Mouse (Mus musculus) myocyte (in vitro differentiated cells): Measurements from ENCODE around the gene Pagr1b. TPM values are rescaled to one million over a fixed set of nuclear protein-coding genes. Genes with fewer than 3 reads are reported as not detected.
A peak's percentile ranks its signal among the peaks of the same experiment; 100 is the strongest.

Source experiments
- H3K27me3 ChIP-seq: one replicate; pipeline ENCODE4 v1.6.1; 2011; ENCODE audit not compliant: control insufficient read depth, insufficient read depth, insufficient read length
- H3K36me3 ChIP-seq: one replicate; pipeline ENCODE4 v1.6.1; 2011; ENCODE audit not compliant: control insufficient read depth, insufficient read depth
- H3K4me2 ChIP-seq: one replicate; pipeline ENCODE4 v1.6.1; 2011; ENCODE audit warnings: low read depth, control low read depth
- H3K4me3 ChIP-seq: one replicate; pipeline ENCODE4 v1.5.1; 2011; ENCODE audit warnings: mild to moderate bottlenecking, control low read depth, moderate library complexity
- H3K79me2 ChIP-seq: one replicate; pipeline ENCODE4 v1.6.1; 2011; ENCODE audit not compliant: control insufficient read depth, insufficient read depth
- H3ac ChIP-seq: one replicate; pipeline ENCODE4 v1.6.1; 2011; ENCODE audit not compliant: control insufficient read depth, insufficient read length
- CEBPB ChIP-seq: IDR thresholded peaks from 2 replicates; pipeline ENCODE4 v1.6.1; 2011; ENCODE audit warnings: mild to moderate bottlenecking, moderate library complexity; ENCODE audit not compliant: poor library complexity, insufficient read depth, severe bottlenecking
- E2F4 ChIP-seq: IDR thresholded peaks from one replicate; pipeline ENCODE4 v1.6.1; 2011; ENCODE audit warnings: mild to moderate bottlenecking, control low read depth, moderate library complexity; ENCODE audit not compliant: insufficient read depth
- MAX ChIP-seq: IDR thresholded peaks from one replicate; pipeline ENCODE4 v1.6.1; 2011; ENCODE audit warnings: low read depth, mild to moderate bottlenecking, control low read depth
- MYOD1 ChIP-seq, 3 experiments: IDR thresholded peaks; one replicate each; pipeline ENCODE4 v1.6.1; 2011; ENCODE audit warnings: control low read depth in 2 of 3, low read depth in 2 of 3, mild to moderate bottlenecking in 2 of 3, moderate library complexity in 1 of 3; ENCODE audit not compliant: insufficient read length in 2 of 3, control insufficient read depth in 1 of 3
- MYOG ChIP-seq, 3 experiments: IDR thresholded peaks; one replicate each; pipeline ENCODE4 v1.6.1; 2011; ENCODE audit warnings: control low read depth in 2 of 3, low read depth in 2 of 3, mild to moderate bottlenecking in 2 of 3; ENCODE audit not compliant: insufficient read length in 2 of 3, control insufficient read depth in 1 of 3, insufficient read depth in 1 of 3
- POLR2A ChIP-seq: IDR thresholded peaks from one replicate; pipeline ENCODE4 v1.6.1; 2011; ENCODE audit warnings: low read depth, mild to moderate bottlenecking, control low read depth, moderate library complexity; ENCODE audit not compliant: insufficient read length
- POLR2AphosphoS2 ChIP-seq: IDR thresholded peaks from one replicate; pipeline ENCODE4 v1.6.1; 2011; ENCODE audit warnings: low read depth, control low read depth; ENCODE audit not compliant: insufficient read length
- REST ChIP-seq: IDR thresholded peaks from one replicate; pipeline ENCODE4 v1.6.1; 2011; ENCODE audit warnings: mild to moderate bottlenecking, control low read depth, moderate library complexity; ENCODE audit not compliant: insufficient read depth, insufficient read length
- SRF ChIP-seq: IDR thresholded peaks from one replicate; pipeline ENCODE4 v1.6.1; 2011; ENCODE audit warnings: low read depth; ENCODE audit not compliant: control insufficient read depth, insufficient read length
- TCF12 ChIP-seq: IDR thresholded peaks from one replicate; pipeline ENCODE4 v1.6.1; 2011; ENCODE audit warnings: mild to moderate bottlenecking, control low read depth; ENCODE audit not compliant: poor library complexity, insufficient read depth, severe bottlenecking
- TCF3 ChIP-seq: IDR thresholded peaks from one replicate; pipeline ENCODE4 v1.6.1; 2011; ENCODE audit warnings: low read depth, control low read depth; ENCODE audit not compliant: insufficient read length
- USF1 ChIP-seq: IDR thresholded peaks from one replicate; pipeline ENCODE4 v1.6.1; 2011; ENCODE audit warnings: low read depth, mild to moderate bottlenecking, control low read depth, moderate library complexity
- polyA plus RNA-seq: library from polyadenylated mRNA; unstranded; fragments of >200 nt; fragmentation: generic; extraction: Trizol; gene quantifications from one replicate; pipeline ENCODE4 v1.2.1, GENCODE M21; 2012; ENCODE audit warnings: missing spikeins

Gene Pagr1b
- polyA plus RNA-seq: 0.95 TPM

- no peaks in the 10 kb centered on the region for H3K36me3 ChIP-seq
- peak within 1 kb of the TSS; percentile 51 for H3ac ChIP-seq
These were observed at the start of gene Pagr1b for GRCm38 (mm10) chr7:127016481-127016485. Gene Pagr1b, minus strand, starts transcription at chr7:127016484.

GRCm38 (mm10) chr7:127065538-127065937 is 49.3 kb upstream of the Pagr1b start:
- H3K4me3 ChIP-seq: no peak overlapping the region
- no peak overlapping the region for H3ac ChIP-seq
- H3K79me2 ChIP-seq: no peaks in the 10 kb centered on the region
- no peak overlapping the region for H3K4me2 ChIP-seq
- H3K27me3 ChIP-seq: no peaks in the 10 kb centered on the region
- no peaks in the 10 kb centered on the region for H3K36me3 ChIP-seq
- TF ChIP-seq MYOD1 (IDR thresholded peaks at IDR 0.05; ENCODE audit: control insufficient read depth in 1 of 3, insufficient read length in 2 of 3, low read depth in 2 of 3): no peak
- TF ChIP-seq POLR2A: no peak
- no peak for TF ChIP-seq TCF12
- TF ChIP-seq E2F4: no peak
- TF ChIP-seq TCF3: no peak
- TF ChIP-seq MYOG (IDR thresholded peaks at IDR 0.05; ENCODE audit: control insufficient read depth in 1 of 3, insufficient read depth in 1 of 3, insufficient read length in 2 of 3, low read depth in 2 of 3): no peak
- TF ChIP-seq REST: no peak
- no peak for TF ChIP-seq SRF
- no peak for TF ChIP-seq MAX
- no peak for TF ChIP-seq CEBPB
- no peak for TF ChIP-seq USF1
- TF ChIP-seq POLR2AphosphoS2: no peak

More at GRCm38 (mm10) chr7:127016481-127016485, at the start of gene Pagr1b:
- Histone ChIP-seq H3K79me2 (peaks cover 34% of the 10 kb centered on the region), H3K4me3 (peak within 1 kb of the TSS; percentile 81), H3K4me2 (peak within 1 kb of the TSS; percentile 77), H3K27me3 (no peaks in the 10 kb centered on the region)
- TF ChIP-seq POLR2AphosphoS2 (no peak), USF1 (no peak), E2F4 (no peak), POLR2A (no peak), MYOD1 (IDR thresholded peaks at IDR 0.05; ENCODE audit: control insufficient read depth in 1 of 3, insufficient read length in 2 of 3, low read depth in 2 of 3) (no peak), REST (no peak)

- no peak for TF ChIP-seq TCF3
- no peak for TF ChIP-seq POLR2A
- TF ChIP-seq MAX: no peak
- TF ChIP-seq MYOD1 (IDR thresholded peaks at IDR 0.05; ENCODE audit: control insufficient read depth in 1 of 3, insufficient read length in 2 of 3, low read depth in 2 of 3): no peak
- no peak for TF ChIP-seq CEBPB
- no peak for TF ChIP-seq MYOG (IDR thresholded peaks at IDR 0.05; ENCODE audit: control insufficient read depth in 1 of 3, insufficient read depth in 1 of 3, insufficient read length in 2 of 3, low read depth in 2 of 3)
- no peak for TF ChIP-seq E2F4
- no peak for TF ChIP-seq POLR2AphosphoS2
- TF ChIP-seq USF1: no peak
- no peak for TF ChIP-seq SRF
- TF ChIP-seq REST: no peak
- no peak for TF ChIP-seq TCF12
- H3K4me3 ChIP-seq: no peak overlapping the region
- no peaks in the 10 kb centered on the region for H3K79me2 ChIP-seq
- no peaks in the 10 kb centered on the region for H3K36me3 ChIP-seq
- H3K4me2 ChIP-seq: no peak overlapping the region
- H3K27me3 ChIP-seq: peaks cover 43% of the 10 kb centered on the region
- no peak overlapping the region for H3ac ChIP-seq
These were observed 38.8 kb upstream of the Pagr1b start for GRCm38 (mm10) chr7:127055026-127055585.

GRCm38 (mm10) chr7:127041851-127042672 is 25.8 kb upstream of the Pagr1b start, which contains the start of gene Kif22:
Gene Kif22, minus strand, starts transcription at chr7:127042471.
- Histone ChIP-seq H3K79me2 (peaks cover 51% of the 10 kb centered on the region), H3K4me3 (peak within 1 kb of the TSS; percentile 74), H3ac (peak within 1 kb of the TSS; percentile 85), H3K36me3 (no peaks in the 10 kb centered on the region), H3K27me3 (no peaks in the 10 kb centered on the region), H3K4me2 (peak within 1 kb of the TSS; percentile 86)
- TF ChIP-seq POLR2AphosphoS2 (peak; percentile 79), CEBPB (no peak), POLR2A (peak; percentile 81), E2F4 (peak; percentile 93), TCF12 (no peak)

GRCm38 (mm10) chr7:127031244-127031643 is 15.0 kb upstream of the Pagr1b start:
- peaks cover 5% of the 10 kb centered on the region for H3K79me2 ChIP-seq
- no peak overlapping the region for H3K4me2 ChIP-seq
- no peak overlapping the region for H3K4me3 ChIP-seq
- H3K36me3 ChIP-seq: peaks cover 37% of the 10 kb centered on the region
- no peak overlapping the region for H3ac ChIP-seq
- no peaks in the 10 kb centered on the region for H3K27me3 ChIP-seq
- no peak for TF ChIP-seq SRF
- TF ChIP-seq POLR2AphosphoS2: no peak
- TF ChIP-seq CEBPB: no peak
